Mouse (Mus musculus) hindbrain, embryonic 16.5 days (tissue): ENCODE data around the gene Trappc10. TPM values are rescaled to one million over a fixed set of nuclear protein-coding genes. Genes with fewer than 3 reads are reported as not detected.
A peak's percentile ranks its signal among the peaks of the same experiment; 100 is the strongest.

Experiments
- ATAC-seq: fragments of 200-750 bp; cut with Nextera tagmentation; 2 replicates; pipeline ENCODE4 v1.8.0; 2017; ENCODE audit warnings: moderate TSS enrichment, moderate library complexity
- H3K27ac ChIP-seq: fragments of 300-500 bp; sonication (generic); 2 replicates; pipeline ENCODE4 v1.5.1; 2014; ENCODE audit warnings: low read depth, mild to moderate bottlenecking, control low read depth, low read length, moderate library complexity
- H3K27me3 ChIP-seq: fragments of 300-500 bp; sonication (generic); replicated peaks from 2 replicates; pipeline ENCODE4 v1.6.1; 2014; ENCODE audit warnings: low read length; ENCODE audit not compliant: control insufficient read depth, insufficient read depth
- H3K36me3 ChIP-seq: fragments of 300-500 bp; sonication (generic); 2 replicates; pipeline ENCODE4 v1.6.1; 2014; ENCODE audit warnings: mild to moderate bottlenecking, low read length, moderate library complexity, mixed read lengths; ENCODE audit not compliant: control insufficient read depth, insufficient read depth
- H3K4me1 ChIP-seq: fragments of 300-500 bp; sonication (generic); 2 replicates; pipeline ENCODE4 v1.6.1; 2014; ENCODE audit warnings: low read depth, low read length; ENCODE audit not compliant: control insufficient read depth, insufficient read depth
- H3K4me2 ChIP-seq: fragments of 300-500 bp; sonication (generic); 2 replicates; pipeline ENCODE4 v1.6.1; 2014; ENCODE audit warnings: mild to moderate bottlenecking, low read length, control low read depth, moderate library complexity
- H3K4me3 ChIP-seq: fragments of 300-500 bp; sonication (generic); 2 replicates; pipeline ENCODE4 v1.5.1; 2014; ENCODE audit warnings: mild to moderate bottlenecking, low read length, control low read depth, moderate library complexity
- H3K9ac ChIP-seq: fragments of 300-500 bp; sonication (generic); 2 replicates; pipeline ENCODE4 v1.6.1; 2014; ENCODE audit warnings: low read depth, mild to moderate bottlenecking, control low read depth, low read length, moderate library complexity
- H3K9me3 ChIP-seq: fragments of 300-500 bp; sonication (generic); 2 replicates; pipeline ENCODE4 v1.6.1; 2014; ENCODE audit warnings: mild to moderate bottlenecking, low read length, moderate library complexity; ENCODE audit not compliant: control insufficient read depth
- WGBS: fragments of 180-500 bp; shearing (Covaris S2); extraction: QIAGEN DNeasy Blood & Tissue Kit; methylation state at CpG from one replicate; pipeline ENCODE4 v1.1.7; 2014; 5-methylcytosine and 5-hydroxymethylcytosine counted together
- polyA plus RNA-seq: library from polyadenylated mRNA; unstranded; fragments of >200 nt; fragmentation: Nextera tagmentation; extraction: Ambion mirVana; gene quantifications from 2 replicates; pipeline ENCODE4 v1.2.1, GENCODE M21; 2015

The Trappc10 gene
- polyA plus RNA-seq, 1 experiment from 2014 or later = 11.3 TPM

DNA sequence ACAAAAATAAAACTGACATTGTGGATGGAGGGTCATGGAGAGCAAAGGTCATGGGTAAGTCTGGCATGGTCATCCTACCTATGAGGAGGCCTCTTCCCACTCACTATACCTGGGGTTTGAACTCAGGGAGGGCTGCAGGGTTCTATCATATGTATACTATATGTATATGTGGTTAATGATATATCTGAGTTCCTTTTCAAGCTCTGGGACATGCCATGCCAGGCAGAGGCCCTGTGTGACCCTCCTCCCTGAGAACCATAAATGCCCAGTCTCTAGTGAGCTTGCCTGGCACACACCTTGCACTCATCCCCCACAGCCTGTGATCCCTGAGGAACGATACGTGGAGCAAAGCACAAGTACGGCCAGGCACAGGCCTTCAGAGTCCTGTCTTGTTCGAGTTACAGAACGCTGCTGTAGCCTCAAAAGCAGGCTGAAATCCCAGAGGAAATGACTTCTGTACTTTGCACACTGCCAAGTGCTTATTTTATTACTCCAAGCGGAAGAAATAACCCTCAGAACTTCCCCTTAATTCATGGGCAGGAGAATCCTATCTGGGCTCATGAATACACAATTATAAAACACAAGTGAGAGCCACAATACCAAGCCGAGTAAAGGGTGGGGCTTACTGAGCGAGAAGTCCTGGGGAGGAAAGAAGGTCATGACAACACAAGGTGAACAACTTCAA lies 16.4 kb downstream of the Trappc10 start:
- H3K4me1 ChIP-seq = no peaks in the 10 kb centered on the region
- H3K4me3 ChIP-seq = no peak overlapping the region
- no peaks in the 10 kb centered on the region for H3K9me3 ChIP-seq
- peaks cover 9% of the 10 kb centered on the region; the same call in 1 of the 2 replicates for H3K36me3 ChIP-seq
- no peak overlapping the region for H3K27ac ChIP-seq
- H3K4me2 ChIP-seq = no peak overlapping the region
- no peaks in the 10 kb centered on the region for H3K27me3 ChIP-seq
- 82% methylated on average over 8 of the region's 8 CpGs for whole genome bisulfite sequencing
- no peak for ATAC-seq
- no peak overlapping the region for H3K9ac ChIP-seq

DNA sequence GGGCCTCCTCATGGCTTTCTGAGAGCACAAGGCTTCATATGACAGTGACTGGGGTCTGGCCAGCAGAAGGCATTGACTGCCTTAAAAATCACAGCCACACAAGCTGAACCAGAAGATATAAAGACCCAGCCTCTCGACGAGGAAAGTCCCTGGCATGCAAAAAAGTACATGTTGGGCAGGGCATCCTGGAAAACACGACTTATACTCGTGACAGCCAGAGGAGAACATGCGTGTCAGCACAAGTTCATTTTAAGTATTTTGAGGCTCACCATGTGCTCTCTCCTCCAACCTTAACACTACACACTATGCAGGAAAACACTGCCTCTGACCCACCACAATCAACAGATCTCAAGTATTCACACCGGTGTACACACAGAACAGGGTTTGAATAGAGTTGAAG lies 20.3 kb downstream of the Trappc10 start:
- no peak for ATAC-seq

DNA sequence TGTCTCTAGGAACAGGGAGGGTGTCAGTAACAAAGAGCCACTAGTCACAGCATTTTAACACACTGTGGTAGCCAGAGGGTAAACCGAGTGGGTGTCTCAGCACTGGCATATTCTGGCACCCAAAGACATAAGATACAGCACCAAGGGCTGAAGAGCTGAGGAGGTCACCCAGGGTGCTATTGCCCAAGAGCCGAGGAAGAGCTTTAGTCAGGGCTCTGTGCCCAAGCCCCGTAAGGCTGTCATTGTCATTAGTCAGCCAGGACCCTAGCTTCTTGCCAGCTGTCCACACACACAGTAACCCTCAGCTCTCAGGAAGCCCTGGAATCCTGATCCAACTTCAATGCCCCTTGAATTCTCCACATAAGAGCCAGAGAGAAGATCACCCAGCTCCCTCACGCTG lies 21.5 kb downstream of the Trappc10 start:
- WGBS = 78% methylated on average over 4 of the region's 4 CpGs
- no peak overlapping the region for H3K4me2 ChIP-seq
- H3K4me3 ChIP-seq = no peak overlapping the region
- no peaks in the 10 kb centered on the region for H3K27me3 ChIP-seq
- no peaks in the 10 kb centered on the region for H3K4me1 ChIP-seq
- H3K9me3 ChIP-seq = no peaks in the 10 kb centered on the region
- no peak overlapping the region for H3K9ac ChIP-seq
- ATAC-seq = 0 out of 2 replicates have a peak, but pooled peaks have one; percentile 27
- H3K27ac ChIP-seq = no peak overlapping the region
- H3K36me3 ChIP-seq = peaks cover 16% of the 10 kb centered on the region

More for the DNA sequence above, 20.3 kb downstream of the Trappc10 start:
- Histone ChIP-seq H3K9ac (no peak overlapping the region), H3K4me3 (no peak overlapping the region), H3K27me3 (no peaks in the 10 kb centered on the region), H3K4me1 (no peaks in the 10 kb centered on the region), H3K9me3 (no peaks in the 10 kb centered on the region), H3K27ac (no peak overlapping the region), H3K36me3 (peaks cover 16% of the 10 kb centered on the region), H3K4me2 (no peak overlapping the region)
- 93% methylated on average over 6 of the region's 6 CpGs for WGBS

DNA sequence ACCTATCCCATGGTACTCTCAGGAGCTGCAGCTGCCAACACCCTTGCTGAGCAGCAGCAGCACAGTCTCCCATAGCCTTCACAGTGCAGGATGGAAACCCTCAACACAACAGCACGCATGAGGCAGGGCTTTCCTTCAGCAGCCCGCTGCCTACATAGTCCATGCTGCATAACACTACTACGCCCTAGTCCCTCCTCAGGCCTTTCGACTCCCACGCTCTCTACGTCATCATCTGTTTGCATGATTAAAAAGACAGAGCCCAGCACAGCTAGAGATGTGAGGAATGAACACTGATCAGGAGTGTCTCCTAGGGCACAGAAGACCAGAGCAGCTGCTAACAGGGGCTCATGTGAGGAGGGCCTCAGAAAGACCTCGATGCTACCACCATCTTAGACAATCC lies 23.1 kb downstream of the Trappc10 start:
- ATAC-seq = no peak
- H3K4me1 ChIP-seq = no peaks in the 10 kb centered on the region
- H3K4me2 ChIP-seq = no peak overlapping the region
- 99% methylated on average over 7 of the region's 7 CpGs for WGBS
- no peak overlapping the region for H3K27ac ChIP-seq
- H3K4me3 ChIP-seq = no peak overlapping the region
- H3K36me3 ChIP-seq = peaks cover 22% of the 10 kb centered on the region
- H3K9me3 ChIP-seq = no peaks in the 10 kb centered on the region
- no peaks in the 10 kb centered on the region for H3K27me3 ChIP-seq
- no peak overlapping the region for H3K9ac ChIP-seq

DNA sequence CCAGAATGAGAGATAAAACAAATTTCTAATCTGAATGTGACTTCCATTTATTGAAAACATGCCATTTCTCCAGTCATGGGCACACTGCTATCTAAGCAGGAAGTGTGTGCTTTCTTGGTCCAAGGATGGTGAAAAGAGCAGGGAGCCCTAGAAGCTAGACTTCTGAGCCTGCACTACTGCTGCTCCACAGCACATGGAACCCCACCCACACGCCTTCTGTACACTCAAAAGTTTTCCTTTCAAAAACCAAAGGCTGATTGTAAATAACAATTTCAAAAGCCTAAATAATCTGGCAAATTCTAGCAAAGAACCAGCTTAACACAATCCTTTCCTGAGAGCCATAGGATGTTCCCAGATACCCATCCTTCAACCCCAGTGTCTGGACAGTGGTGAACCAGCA lies 24.9 kb downstream of the Trappc10 start:
- H3K27ac ChIP-seq = no peak overlapping the region
- peaks cover 27% of the 10 kb centered on the region for H3K36me3 ChIP-seq
- H3K4me3 ChIP-seq = no peak overlapping the region
- WGBS = 100% methylated on average over 1 of the region's 1 CpGs
- no peaks in the 10 kb centered on the region for H3K4me1 ChIP-seq
- no peaks in the 10 kb centered on the region for H3K9me3 ChIP-seq
- H3K4me2 ChIP-seq = no peak overlapping the region
- ATAC-seq = no peak
- no peak overlapping the region for H3K9ac ChIP-seq
- H3K27me3 ChIP-seq = no peaks in the 10 kb centered on the region

DNA sequence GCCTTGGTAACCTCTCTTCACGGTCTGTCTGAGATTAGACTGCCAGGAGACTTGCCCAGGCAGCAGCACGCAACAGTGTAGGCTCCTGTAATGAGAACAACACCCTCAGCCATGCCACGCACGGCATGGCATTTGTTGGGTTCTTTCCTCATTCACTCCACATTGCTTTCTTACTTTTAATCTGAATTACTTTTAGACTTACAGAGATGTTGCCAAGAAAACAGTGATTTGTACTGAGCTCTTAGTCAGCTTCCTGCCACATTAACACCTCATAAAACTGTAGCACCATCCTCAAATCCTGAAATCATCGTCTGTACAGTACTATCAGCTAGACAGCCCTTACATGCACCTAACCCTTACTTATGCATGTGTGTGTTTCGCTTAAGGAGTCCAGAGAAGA lies 25.9 kb downstream of the Trappc10 start:
- H3K27ac ChIP-seq = no peak overlapping the region
- 88% methylated on average over 6 of the region's 6 CpGs for WGBS
- H3K4me1 ChIP-seq = no peaks in the 10 kb centered on the region
- H3K36me3 ChIP-seq = peaks cover 33% of the 10 kb centered on the region
- H3K9me3 ChIP-seq = no peaks in the 10 kb centered on the region
- no peak for ATAC-seq
- H3K9ac ChIP-seq = no peak overlapping the region
- no peak overlapping the region for H3K4me2 ChIP-seq
- H3K27me3 ChIP-seq = no peaks in the 10 kb centered on the region
- H3K4me3 ChIP-seq = no peak overlapping the region

DNA sequence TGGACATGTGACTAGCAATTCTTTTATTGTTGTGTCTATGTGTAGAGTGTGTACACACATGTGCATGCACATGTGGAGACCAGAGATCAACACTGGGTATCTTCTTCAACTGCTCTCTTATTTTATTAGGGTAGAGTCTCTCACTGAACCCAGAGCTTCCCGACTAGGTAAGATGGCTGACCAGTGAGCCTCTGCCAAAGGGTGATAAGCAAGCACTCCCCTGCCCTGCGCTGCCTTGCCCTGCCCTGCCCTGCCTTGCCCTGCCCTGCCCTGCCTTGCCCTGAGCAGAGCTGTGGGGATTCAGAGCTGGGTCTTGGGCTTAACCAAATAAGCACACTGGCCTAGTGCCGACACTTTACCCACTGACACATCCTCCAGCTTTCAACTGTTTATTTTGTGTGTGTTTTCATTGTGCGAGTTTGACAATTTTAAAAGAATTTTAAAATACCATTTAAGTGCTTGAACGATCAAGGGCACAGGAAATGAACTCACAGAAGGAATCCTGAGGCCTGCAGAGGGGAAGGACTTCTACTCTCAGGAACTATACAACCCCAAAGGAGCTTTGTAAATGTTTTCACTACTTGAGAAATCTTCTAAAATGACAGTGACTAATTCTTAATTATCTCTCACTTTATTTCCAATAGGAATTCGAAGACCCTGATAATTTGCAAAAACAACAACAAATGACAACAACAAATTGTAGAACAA lies 27.9 kb downstream of the Trappc10 start:
- no peak overlapping the region for H3K9ac ChIP-seq
- 89% methylated on average over 6 of the region's 6 CpGs for WGBS
- H3K27me3 ChIP-seq = no peaks in the 10 kb centered on the region
- H3K4me1 ChIP-seq = no peaks in the 10 kb centered on the region
- no peak overlapping the region for H3K4me2 ChIP-seq
- no peaks in the 10 kb centered on the region for H3K9me3 ChIP-seq
- no peak overlapping the region for H3K27ac ChIP-seq
- peaks cover 42% of the 10 kb centered on the region for H3K36me3 ChIP-seq
- no peak overlapping the region for H3K4me3 ChIP-seq
- no peak for ATAC-seq

DNA sequence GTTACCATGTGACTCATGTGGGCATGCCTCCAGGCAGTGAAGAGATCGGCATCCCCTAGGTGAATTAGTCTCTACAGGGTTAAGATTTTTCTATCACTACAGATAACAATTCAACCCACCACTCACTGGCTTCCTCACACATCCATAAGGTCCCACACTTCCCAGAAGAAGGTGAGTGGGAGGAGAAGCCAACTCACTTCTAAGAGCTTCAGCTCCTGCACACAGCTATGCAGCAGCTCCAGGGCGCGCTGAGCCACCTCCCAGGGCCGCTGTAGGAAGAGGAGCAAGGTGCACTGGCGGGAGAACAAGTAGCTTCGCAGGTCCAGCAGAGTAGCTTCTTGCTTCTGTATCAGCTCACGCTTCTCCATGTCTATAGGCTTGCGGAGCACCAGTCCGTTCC lies 30.1 kb downstream of the Trappc10 start:
- 98% methylated on average over 9 of the region's 9 CpGs for WGBS
- H3K4me2 ChIP-seq = no peak overlapping the region
- no peak overlapping the region for H3K4me3 ChIP-seq

DNA sequence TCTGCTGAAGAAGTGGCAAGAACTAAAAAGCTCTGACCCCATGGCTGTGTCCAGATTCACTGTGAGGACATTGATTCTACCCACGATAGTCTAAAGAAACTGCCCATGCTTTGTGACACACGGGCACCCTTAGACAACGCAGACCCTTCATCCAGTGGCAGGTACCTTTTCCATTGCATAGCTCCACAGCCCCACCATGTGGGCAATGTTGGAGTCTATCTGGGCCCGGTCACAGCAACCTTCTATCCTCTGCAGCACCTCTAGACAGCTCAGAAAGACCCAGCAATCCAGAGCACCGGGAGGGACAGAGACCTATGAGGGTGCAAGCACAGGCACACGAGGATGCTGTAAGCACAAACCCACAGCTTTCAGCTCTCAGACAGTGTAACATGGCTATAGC lies 33.1 kb downstream of the Trappc10 start:
- 72% methylated on average over 6 of the region's 6 CpGs for WGBS

More for the DNA sequence above, 30.1 kb downstream of the Trappc10 start:
- ATAC-seq = no peak
- Histone ChIP-seq H3K9ac (no peak overlapping the region), H3K27me3 (no peaks in the 10 kb centered on the region), H3K36me3 (peaks cover 49% of the 10 kb centered on the region), H3K27ac (no peak overlapping the region), H3K4me1 (no peaks in the 10 kb centered on the region), H3K9me3 (no peaks in the 10 kb centered on the region)

More for the DNA sequence above, 33.1 kb downstream of the Trappc10 start:
- Histone ChIP-seq H3K4me2 (no peak overlapping the region), H3K4me1 (no peaks in the 10 kb centered on the region), H3K9me3 (no peaks in the 10 kb centered on the region), H3K27me3 (no peaks in the 10 kb centered on the region), H3K27ac (no peak overlapping the region), H3K9ac (no peak overlapping the region), H3K4me3 (no peak overlapping the region), H3K36me3 (peaks cover 43% of the 10 kb centered on the region)
- ATAC-seq = no peak
